Mouse (Mus musculus) limb, embryonic 13.5 days (tissue): Measurements from ENCODE around the gene Nln. TPM values are rescaled to one million over a fixed set of nuclear protein-coding genes. Genes with fewer than 3 reads are reported as not detected.

Experiments used
- polyA plus RNA-seq: library from polyadenylated mRNA; unstranded; fragments of >200 nt; fragmentation: Nextera tagmentation; extraction: Ambion mirVana; gene quantifications from 2 replicates; pipeline ENCODE4 v1.2.1, GENCODE M21; 2015

The Nln gene
- polyA plus RNA-seq, 1 experiment from 2014 or later: 15.7 TPM

Other genes starting within 250 kb of the Nln start
- 21.8 TPM in 2 replicates for gene Erbin, start 189.1 kb downstream of the Nln start, polyA plus RNA-seq
- gene Sgtb, start 127 bp upstream of the Nln start, polyA plus RNA-seq: 8.0 and 8.2 TPM in 2 replicates
- gene Trappc13, start 68.9 kb upstream of the Nln start, polyA plus RNA-seq: 60.0 and 60.9 TPM in 2 replicates
- 22.8 and 24.1 TPM in 2 replicates for gene Trim23, start 69.2 kb upstream of the Nln start, polyA plus RNA-seq
- 78.1 and 86.2 TPM in 2 replicates for gene Cenpk, start 119.0 kb upstream of the Nln start, polyA plus RNA-seq
- gene Ppwd1, start 119.2 kb upstream of the Nln start, polyA plus RNA-seq: 16.2 and 17.4 TPM in 2 replicates
- gene Adamts6, start 178.2 kb upstream of the Nln start, polyA plus RNA-seq: 4.6 and 5.8 TPM in 2 replicates